In genomic region chr16:78301831-78302677, GRCm38 (mm10) we compare ENCODE assay signal across 7 mouse cellular contexts. TPM values are rescaled to one million over a fixed set of nuclear protein-coding genes. Genes with fewer than 3 reads are reported as not detected.
DNase-seq lines count a peak whose midpoint lies in the region; ATAC-seq and TF ChIP-seq lines count a peak whose summit lies in the region.

No protein-coding gene starts in this region.

- peaks cover 17% of the 10 kb centered on the region for H3K27me3 ChIP-seq in spleen, adult 2 months (ENCODE audit: control insufficient read depth, insufficient read depth, low read length)
- H3K27me3 ChIP-seq in lung, embryonic 16.5 days (ENCODE audit: control insufficient read depth, insufficient read depth, low read depth, low read length) = peaks cover 10% of the 10 kb centered on the region
- H3K27me3 ChIP-seq in stomach, embryonic 14.5 days (ENCODE audit: control insufficient read depth, insufficient read depth, low read length) = no peaks in the 10 kb centered on the region

- no peaks in the 10 kb centered on the region for H3K36me3 ChIP-seq in spleen, adult 2 months (ENCODE audit: control insufficient read depth, insufficient read depth, low read length)
- no peaks in the 10 kb centered on the region for H3K36me3 ChIP-seq in lung, embryonic 16.5 days (ENCODE audit: control insufficient read depth, insufficient read depth, low read length)
- H3K36me3 ChIP-seq in stomach, embryonic 14.5 days (ENCODE audit: control insufficient read depth, insufficient read depth, low read length) = no peaks in the 10 kb centered on the region

- no peak overlapping the region; the same call in 1 of the 2 replicates for H3K27ac ChIP-seq in spleen, adult 2 months (ENCODE audit: insufficient read depth, low read length)
- H3K27ac ChIP-seq in brown adipose tissue, adult 24 weeks (replicated peaks; ENCODE audit: low read depth, low read length) = peak overlapping the region; percentile 45
- H3K27ac ChIP-seq in lung, embryonic 16.5 days (ENCODE audit: low read length) = peak overlapping the region; percentile 94
- peak overlapping the region; percentile 81 for H3K27ac ChIP-seq in stomach, embryonic 14.5 days (ENCODE audit: low read length)

- no peak for DNase-seq in spleen, adult 2 months (ENCODE audit: low read depth in 1 of 2, low spot score in 2 of 2)
- DNase-seq in spleen, postnatal 36 days (ENCODE audit: low spot score in 2 of 2) = no peak
- DNase-seq in forelimb bud, embryonic 11.5 days (ENCODE audit: low read depth, low spot score) = peak; percentile 14
- DNase-seq in kidney, adult 11 months = peak; percentile 35

- H3K4me3 ChIP-seq in spleen, adult 2 months (ENCODE audit: extremely low read depth, insufficient read depth, insufficient read length) = peak overlapping the region; percentile 69
- H3K4me3 ChIP-seq in brown adipose tissue, adult 24 weeks (ENCODE audit: insufficient read depth, low read depth, low read length) = peak overlapping the region; percentile 77
- peak overlapping the region; percentile 80 for H3K4me3 ChIP-seq in lung, embryonic 16.5 days (ENCODE audit: low read length)
- peak overlapping the region; percentile 88 for H3K4me3 ChIP-seq in stomach, embryonic 14.5 days (ENCODE audit: low read depth, low read length)

- no peaks in the 10 kb centered on the region; the same call in none of the 2 replicates for H3K4me1 ChIP-seq in spleen, adult 2 months (ENCODE audit: control insufficient read depth, insufficient read depth, insufficient read length)
- H3K4me1 ChIP-seq in brown adipose tissue, adult 24 weeks (ENCODE audit: control insufficient read depth, insufficient read depth, insufficient read length, low read length) = no peaks in the 10 kb centered on the region
- H3K4me1 ChIP-seq in lung, embryonic 16.5 days (replicated peaks; ENCODE audit: control insufficient read depth, insufficient read depth, low read length) = peaks cover 7% of the 10 kb centered on the region
- H3K4me1 ChIP-seq in stomach, embryonic 14.5 days (ENCODE audit: control insufficient read depth, insufficient read depth, low read length) = no peaks in the 10 kb centered on the region

- H3K9ac ChIP-seq in lung, embryonic 16.5 days (ENCODE audit: low read length) = peak overlapping the region; percentile 81
- peak overlapping the region; percentile 71 for H3K9ac ChIP-seq in stomach, embryonic 14.5 days (replicated peaks; ENCODE audit: low read depth, low read length)

- no peak for TF ChIP-seq POLR2A in spleen, adult 2 months (IDR thresholded peaks at IDR 0.05; ENCODE audit: low read depth, low read length)

- under 1% methylated on average over 62 of the region's 65 CpGs for WGBS in spleen, adult 2 months
- under 1% methylated on average over 52 of the region's 65 CpGs for WGBS in lung, embryonic 16.5 days
- under 1% methylated on average over 64 of the region's 65 CpGs for WGBS in stomach, embryonic 14.5 days

- TF ChIP-seq CTCF in spleen, adult 2 months (IDR thresholded peaks at IDR 0.05; ENCODE audit: extremely low read depth, insufficient read depth, insufficient read length, insufficient replicate concordance) = no peak

- H3K9me3 ChIP-seq in lung, embryonic 16.5 days (ENCODE audit: control insufficient read depth, low read length) = no peaks in the 10 kb centered on the region
- H3K9me3 ChIP-seq in stomach, embryonic 14.5 days (ENCODE audit: control insufficient read depth, low read depth, low read length) = no peaks in the 10 kb centered on the region

- peak; percentile 56 for ATAC-seq in lung, embryonic 16.5 days (ENCODE audit: low read depth)
- ATAC-seq in stomach, embryonic 14.5 days (ENCODE audit: insufficient number of reproducible peaks, insufficient read depth, low FRiP score, low read depth) = peak; percentile 29; the same call in 1 of the 2 replicates

- peak overlapping the region; percentile 97 for H3K4me2 ChIP-seq in lung, embryonic 16.5 days (ENCODE audit: low read depth, low read length)
- H3K4me2 ChIP-seq in stomach, embryonic 14.5 days (replicated peaks; ENCODE audit: low read depth, low read length) = peak overlapping the region; percentile 79

RNA-seq across cellular contexts. Expression of gene Cxadr, which starts 0.8 kb away (rescaled TPM):
- polyA plus RNA-seq in spleen, adult 2 months (2012; rRNA removed) = 1.5 and 2.2 TPM in 2 replicates
- 30.3 and 30.8 TPM in 2 replicates for polyA plus RNA-seq in brown adipose tissue, adult 24 weeks (2012; ENCODE audit: insufficient read depth, insufficient read length, missing spikeins)
- polyA plus RNA-seq in lung, embryonic 16.5 days (2015; fragmentation: Nextera tagmentation; extraction: Ambion mirVana) = 35.3 and 35.7 TPM in 2 replicates
- 50.1 and 56.3 TPM in 2 replicates for polyA plus RNA-seq in stomach, embryonic 14.5 days (2014; fragmentation: Nextera tagmentation; extraction: Ambion mirVana)

Comparison
In these comparisons a context has a peak if more than half of its experiments do, and no peak if none do; other contexts are left out.
1. DNase-seq: peak in forelimb bud, embryonic 11.5 days (single experiment) and kidney, adult 11 months (single experiment); none in spleen, adult 2 months (0 of 2) and spleen, postnatal 36 days (0 of 2).
2. Peak in every context shown above with its lines, with median percentiles within 50 percentile points of each other: H3K4me3 ChIP-seq.